Mouse (Mus musculus): ENCODE measurements at regions not wholly inside any gene's neighbourhood (a gene's known extent, or its start where the extent isn't known, plus 50 kb on each side); places are given as distances from the start of the nearest gene placed in this dataset.
A peak's percentile ranks its signal among the peaks of the same experiment; 100 is the strongest.

DNA sequence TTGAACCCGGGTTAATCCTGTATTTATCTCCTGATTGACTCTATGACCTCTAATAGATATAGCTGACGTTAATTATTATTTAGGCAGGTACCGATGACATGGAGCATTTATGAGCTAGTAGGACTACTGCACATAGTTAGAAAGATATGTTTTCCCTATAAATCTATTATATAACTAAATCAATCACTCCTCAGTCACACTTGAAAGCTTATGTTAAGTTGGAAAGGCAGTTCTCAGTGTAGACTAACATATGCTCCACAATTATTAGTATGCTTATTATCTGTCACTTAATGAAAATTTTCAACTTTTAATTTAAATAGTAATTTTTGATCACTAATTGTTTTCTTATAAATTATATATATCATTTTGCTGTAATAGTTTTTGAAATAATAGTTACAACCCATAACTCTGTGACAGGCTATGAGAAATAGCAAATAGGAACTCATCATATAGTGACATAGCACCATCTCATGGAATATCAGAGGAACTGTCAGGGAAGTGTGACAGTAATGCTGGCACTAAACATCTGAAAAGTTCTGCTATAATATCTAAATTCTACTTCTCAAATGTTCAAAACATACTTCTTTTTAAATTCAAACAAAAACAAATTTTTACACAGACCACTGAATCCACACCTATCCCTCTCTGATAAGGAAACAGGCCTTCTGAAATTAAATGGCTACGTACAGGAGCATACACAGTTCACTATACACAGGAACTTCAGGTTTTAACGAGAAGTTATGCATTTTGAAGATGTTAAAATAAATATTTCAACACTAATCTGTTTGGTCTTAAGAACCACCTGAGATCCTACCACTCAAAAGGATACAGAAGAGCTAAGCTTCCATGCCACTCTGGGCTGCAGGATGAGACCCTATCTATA is 75.3 kb upstream of the Map2 start:
- no peaks in the 10 kb centered on the region for H3K4me1 ChIP-seq (ENCODE audit: control insufficient read depth, insufficient read depth, low read length)
- H3K4me3 ChIP-seq (ENCODE audit: insufficient read depth, low read length), result no peak overlapping the region
- no peak overlapping the region for H3K27ac ChIP-seq (ENCODE audit: insufficient read depth, low read length)
- TF ChIP-seq CTCF (IDR thresholded peaks at IDR 0.05; ENCODE audit: extremely low read depth, insufficient read depth, low read length) (no peak), POLR2A (IDR thresholded peaks at IDR 0.05; ENCODE audit: extremely low read depth, insufficient read depth, low read length) (no peak)

DNA sequence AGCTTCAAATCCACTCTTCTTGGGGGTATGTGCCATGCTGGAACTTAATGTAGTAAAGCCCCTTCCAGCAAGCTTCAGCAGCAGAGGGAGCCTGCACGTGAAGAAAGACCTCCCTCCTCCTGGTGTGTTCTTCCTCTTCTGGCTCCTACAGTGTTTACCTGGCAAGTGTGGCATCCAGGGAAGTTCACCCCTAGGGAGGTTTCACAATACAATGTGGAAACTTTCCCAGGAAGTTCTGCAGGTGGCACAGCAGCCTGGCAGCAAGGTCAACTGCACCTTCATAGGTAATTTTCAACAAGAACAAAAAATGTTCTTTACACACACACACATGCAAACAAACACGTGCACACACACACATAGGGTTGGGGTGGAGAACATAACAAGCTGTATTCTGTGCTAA is 73.7 kb upstream of the Map2 start:
- no peaks in the 10 kb centered on the region for H3K4me1 ChIP-seq (ENCODE audit: control insufficient read depth, insufficient read depth, low read length)
- TF ChIP-seq CTCF (IDR thresholded peaks at IDR 0.05; ENCODE audit: extremely low read depth, insufficient read depth, low read length), result no peak
- no peak for TF ChIP-seq POLR2A (IDR thresholded peaks at IDR 0.05; ENCODE audit: extremely low read depth, insufficient read depth, low read length)
- no peak overlapping the region for H3K27ac ChIP-seq (ENCODE audit: insufficient read depth, low read length)
- H3K4me3 ChIP-seq (ENCODE audit: insufficient read depth, low read length), result no peak overlapping the region

DNA sequence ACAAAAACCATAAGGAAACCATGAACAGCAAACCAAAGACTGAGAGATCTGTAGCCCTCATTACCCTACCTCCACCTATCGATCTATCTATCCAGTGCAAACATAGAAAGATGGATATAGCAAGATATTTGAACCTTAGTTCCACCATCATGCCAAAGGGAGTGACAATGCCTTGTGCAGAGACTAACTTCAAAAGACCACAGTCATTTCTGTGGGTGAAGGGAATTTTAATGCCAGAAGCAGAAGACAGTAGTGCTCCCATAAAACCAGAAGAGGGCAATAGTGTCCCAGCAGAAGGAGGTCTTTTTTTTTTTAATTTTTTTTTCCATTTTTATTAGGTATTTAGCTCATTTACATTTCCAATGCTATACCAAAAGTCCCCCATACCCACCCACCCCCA is 70.6 kb upstream of the Map2 start:
- Histone ChIP-seq H3K27ac (ENCODE audit: insufficient read depth, low read length) (no peak overlapping the region), H3K4me1 (ENCODE audit: control insufficient read depth, insufficient read depth, low read length) (no peaks in the 10 kb centered on the region), H3K4me3 (ENCODE audit: insufficient read depth, low read length) (no peak overlapping the region)
- TF ChIP-seq CTCF (IDR thresholded peaks at IDR 0.05; ENCODE audit: extremely low read depth, insufficient read depth, low read length) (peak; percentile 42; the same call in 1 of the 2 replicates), POLR2A (IDR thresholded peaks at IDR 0.05; ENCODE audit: extremely low read depth, insufficient read depth, low read length) (no peak)

DNA sequence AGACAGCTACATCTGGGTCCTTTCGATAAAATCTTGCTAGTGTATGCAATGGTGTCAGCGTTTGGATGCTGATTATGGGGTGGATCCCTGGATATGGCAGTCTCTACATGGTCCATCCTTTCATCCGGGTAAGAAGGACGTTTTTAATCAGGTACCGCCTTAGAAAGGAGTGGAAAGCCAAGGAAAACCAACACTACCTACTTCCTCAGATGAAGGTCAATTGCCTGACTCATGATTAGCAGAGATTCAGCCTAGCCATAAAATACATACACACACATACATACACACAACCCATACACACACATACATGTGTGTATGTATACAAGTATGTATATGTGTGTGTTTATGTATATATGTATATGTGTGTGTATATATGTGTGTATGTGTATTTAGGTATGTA is 69.9 kb upstream of the Map2 start:
- H3K4me3 ChIP-seq (ENCODE audit: insufficient read depth, low read length), result no peak overlapping the region
- no peak overlapping the region for H3K27ac ChIP-seq (ENCODE audit: insufficient read depth, low read length)
- no peak for TF ChIP-seq CTCF (IDR thresholded peaks at IDR 0.05; ENCODE audit: extremely low read depth, insufficient read depth, low read length)
- no peak for TF ChIP-seq POLR2A (IDR thresholded peaks at IDR 0.05; ENCODE audit: extremely low read depth, insufficient read depth, low read length)
- H3K4me1 ChIP-seq (ENCODE audit: control insufficient read depth, insufficient read depth, low read length), result no peaks in the 10 kb centered on the region

DNA sequence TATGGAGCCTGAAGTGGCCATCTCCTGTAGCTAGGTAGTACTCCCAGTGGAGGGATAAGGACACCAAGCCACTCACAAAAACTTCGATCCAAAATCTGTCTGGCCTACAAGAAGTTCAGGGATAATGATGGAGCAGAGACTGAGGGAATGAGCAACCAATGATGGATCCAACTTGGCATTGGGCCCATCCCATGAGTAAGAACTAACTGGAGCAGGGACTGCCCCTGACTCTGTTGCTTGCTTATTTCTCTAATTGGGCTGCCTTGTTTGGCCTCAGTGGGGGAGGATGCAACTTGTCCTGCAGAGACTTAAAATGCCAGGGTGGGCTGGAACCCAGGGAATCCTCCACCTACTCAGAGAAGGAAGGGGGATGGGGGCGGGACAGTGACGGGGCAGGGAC is 67.0 kb upstream of the Map2 start:
- Histone ChIP-seq H3K4me1 (ENCODE audit: control insufficient read depth, insufficient read depth, low read length) (no peaks in the 10 kb centered on the region), H3K27ac (ENCODE audit: insufficient read depth, low read length) (no peak overlapping the region), H3K4me3 (ENCODE audit: insufficient read depth, low read length) (no peak overlapping the region)
- TF ChIP-seq CTCF (IDR thresholded peaks at IDR 0.05; ENCODE audit: extremely low read depth, insufficient read depth, low read length), result no peak
- no peak for TF ChIP-seq POLR2A (IDR thresholded peaks at IDR 0.05; ENCODE audit: extremely low read depth, insufficient read depth, low read length)

DNA sequence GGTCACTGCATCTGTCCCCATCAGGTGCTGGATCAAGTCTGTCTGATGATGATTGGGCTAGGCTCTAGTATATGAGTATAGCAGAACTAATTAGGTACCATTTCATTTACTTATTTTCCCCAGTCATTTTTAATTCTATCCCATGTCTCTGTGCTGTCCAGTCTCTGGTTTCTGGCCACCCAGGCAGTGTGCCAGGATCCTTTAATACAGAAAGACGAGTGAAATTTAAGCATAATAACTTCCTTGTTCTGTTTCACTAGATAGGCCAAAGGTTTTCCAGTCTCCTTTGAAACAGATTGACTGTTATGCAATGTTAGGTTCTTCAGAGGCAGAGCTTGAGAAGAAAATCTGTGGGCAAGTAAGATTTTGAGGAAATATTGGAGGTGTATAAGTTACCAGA is 61.2 kb upstream of the Map2 start:
- no peak overlapping the region for H3K27ac ChIP-seq (ENCODE audit: insufficient read depth, low read length)
- TF ChIP-seq CTCF (IDR thresholded peaks at IDR 0.05; ENCODE audit: extremely low read depth, insufficient read depth, low read length), result no peak
- TF ChIP-seq POLR2A (IDR thresholded peaks at IDR 0.05; ENCODE audit: extremely low read depth, insufficient read depth, low read length), result no peak
- no peaks in the 10 kb centered on the region for H3K4me1 ChIP-seq (ENCODE audit: control insufficient read depth, insufficient read depth, low read length)
- H3K4me3 ChIP-seq (ENCODE audit: insufficient read depth, low read length), result no peak overlapping the region

DNA sequence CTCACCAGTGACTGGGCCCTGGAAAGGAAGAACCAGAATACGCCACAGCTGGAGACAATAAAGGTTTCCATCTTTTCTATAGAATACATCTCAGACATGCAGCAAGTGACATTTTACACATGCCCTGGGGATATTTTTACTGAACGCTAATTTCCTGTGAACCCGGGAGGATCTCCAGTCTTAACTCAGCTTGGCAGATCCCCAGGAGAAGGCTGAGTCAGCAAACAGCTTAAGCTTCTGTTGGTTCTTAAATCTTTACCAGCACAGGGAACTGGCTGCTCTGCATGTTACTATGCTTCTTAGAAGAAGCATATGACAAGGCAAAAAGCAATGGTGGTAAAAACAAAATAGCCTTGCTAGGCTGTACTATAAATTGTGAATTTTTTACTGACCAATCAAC is 59.7 kb upstream of the Map2 start:
- Histone ChIP-seq H3K27ac (ENCODE audit: insufficient read depth, low read length) (no peak overlapping the region), H3K4me1 (ENCODE audit: control insufficient read depth, insufficient read depth, low read length) (no peaks in the 10 kb centered on the region), H3K4me3 (ENCODE audit: insufficient read depth, low read length) (no peak overlapping the region)
- TF ChIP-seq CTCF (IDR thresholded peaks at IDR 0.05; ENCODE audit: extremely low read depth, insufficient read depth, low read length) (no peak), POLR2A (IDR thresholded peaks at IDR 0.05; ENCODE audit: extremely low read depth, insufficient read depth, low read length) (no peak)

All from cortical plate, adult 2 months (tissue).